Comparison of ENCODE assay signal across 15 mouse cellular contexts in the genomic region with DNA sequence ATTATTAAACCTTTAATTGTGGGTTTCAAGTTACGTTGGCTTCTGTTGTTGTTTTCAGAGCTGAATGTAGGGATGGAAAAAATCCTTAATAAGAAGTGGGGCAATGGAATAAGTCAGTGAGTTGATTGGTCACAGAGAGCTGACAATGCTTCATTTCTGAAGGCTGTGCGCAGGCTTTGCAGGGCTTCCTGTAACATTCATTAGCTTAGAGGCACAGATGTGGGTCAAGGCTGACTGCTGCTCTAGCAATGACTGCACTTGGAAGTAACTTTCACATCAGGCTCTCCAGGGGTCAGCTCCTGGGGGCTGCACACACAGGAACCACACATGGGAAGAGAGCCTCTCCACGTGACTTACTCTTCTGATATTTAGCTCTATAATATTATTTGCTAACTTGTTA. TPM values are rescaled to one million over a fixed set of nuclear protein-coding genes. Genes with fewer than 3 reads are reported as not detected.
A peak's percentile ranks its signal among the peaks of the same experiment; 100 is the strongest.
DNase-seq lines count a peak whose midpoint lies in the region; ATAC-seq lines count a peak whose summit lies in the region.
"Had no signal": no experiment of that assay in that cellular context is flagged by ENCODE, and none has a peak within 500 bp of the region (broad histone marks: within the 10 kb centered on the region; RNA-seq: fewer than 3 reads in every experiment).

No protein-coding gene starts in this region.

- no peaks in the 10 kb centered on the region for H3K4me1 ChIP-seq in lung, embryonic 16.5 days (replicated peaks; ENCODE audit: control insufficient read depth, insufficient read depth, low read length)
- H3K4me1 ChIP-seq in hindbrain, embryonic 14.5 days (replicated peaks; ENCODE audit: control insufficient read depth, insufficient read depth, low read length) = no peaks in the 10 kb centered on the region; the same call in 1 of the 2 replicates

- DNase-seq in adrenal gland, adult (ENCODE audit: inconsistent age in 2 of 2, low spot score in 1 of 2) = peak; percentile 78 to 89
- DNase-seq in adrenal gland, postnatal 4 days (ENCODE audit: low spot score in 2 of 2) = no peak
- no peak for DNase-seq in lung, postnatal 36 days
- peak; percentile 72 to 74 for DNase-seq in adrenal gland, postnatal 36 days
- DNase-seq in retina, postnatal 1 day = peak; percentile 53
- DNase-seq in hindbrain, embryonic 14.5 days (ENCODE audit: low spot score) = no peak
- DNase-seq in layer of hippocampus, adult 9-11 months = no peak
- DNase-seq: cerebellum, postnatal 10 days; kidney, adult 2 months; kidney, postnatal 36 days; thymus, postnatal 36 days had no signal

- no peaks in the 10 kb centered on the region for H3K27me3 ChIP-seq in lung, embryonic 16.5 days (ENCODE audit: control insufficient read depth, insufficient read depth, low read depth, low read length)
- no peaks in the 10 kb centered on the region for H3K27me3 ChIP-seq in hindbrain, embryonic 14.5 days (ENCODE audit: control insufficient read depth, insufficient read depth, low read length)
- H3K27me3 ChIP-seq: embryonic facial prominence, embryonic 15.5 days had no signal

- H3K9ac ChIP-seq in lung, embryonic 16.5 days (ENCODE audit: low read length) = no peak overlapping the region
- no peak overlapping the region for H3K9ac ChIP-seq in hindbrain, embryonic 14.5 days
- H3K9ac ChIP-seq: embryonic facial prominence, embryonic 15.5 days had no signal

- peak overlapping the region; percentile 18; the same call in 1 of the 2 replicates for H3K4me3 ChIP-seq in lung, embryonic 16.5 days (ENCODE audit: low read length)
- no peak overlapping the region for H3K4me3 ChIP-seq in hindbrain, embryonic 14.5 days (replicated peaks; ENCODE audit: low read length)
- H3K4me3 ChIP-seq: embryonic facial prominence, embryonic 15.5 days; hindbrain, embryonic 10.5 days had no signal

- H3K4me2 ChIP-seq in lung, embryonic 16.5 days (ENCODE audit: low read depth, low read length) = peak overlapping the region; percentile 32; the same call in 1 of the 2 replicates
- H3K4me2 ChIP-seq in hindbrain, embryonic 14.5 days (replicated peaks) = no peak overlapping the region
- H3K4me2 ChIP-seq: embryonic facial prominence, embryonic 15.5 days; liver, embryonic 11.5 days had no signal

- no peak for ATAC-seq in lung, embryonic 16.5 days (ENCODE audit: low read depth)
- no peak for ATAC-seq in hindbrain, embryonic 14.5 days (ENCODE audit: low FRiP score)

- WGBS in lung, embryonic 16.5 days = 56% methylated on average over 3 of the region's 3 CpGs
- WGBS in hindbrain, embryonic 14.5 days = 78% methylated on average over 3 of the region's 3 CpGs

- H3K36me3 ChIP-seq in lung, embryonic 16.5 days (ENCODE audit: control insufficient read depth, insufficient read depth, low read length) = no peaks in the 10 kb centered on the region
- H3K36me3 ChIP-seq in hindbrain, embryonic 14.5 days (replicated peaks; ENCODE audit: control insufficient read depth, insufficient read depth) = no peaks in the 10 kb centered on the region
- H3K36me3 ChIP-seq: embryonic facial prominence, embryonic 15.5 days; hindbrain, embryonic 10.5 days had no signal

- H3K27ac ChIP-seq in lung, embryonic 16.5 days (ENCODE audit: low read length) = no peak overlapping the region
- H3K27ac ChIP-seq in hindbrain, embryonic 14.5 days = no peak overlapping the region
- H3K27ac ChIP-seq: embryonic facial prominence, embryonic 15.5 days; hindbrain, embryonic 10.5 days had no signal

- no peaks in the 10 kb centered on the region for H3K9me3 ChIP-seq in lung, embryonic 16.5 days (ENCODE audit: control insufficient read depth, low read length)
- no peaks in the 10 kb centered on the region for H3K9me3 ChIP-seq in hindbrain, embryonic 14.5 days (ENCODE audit: control insufficient read depth, low read length)
- H3K9me3 ChIP-seq: embryonic facial prominence, embryonic 15.5 days; hindbrain, embryonic 10.5 days had no signal

RNA-seq across cellular contexts. Expression of a gene that starts 5.1 kb away (rescaled TPM):
- 10 to 100 TPM; 30.7 to 31.2 TPM for total RNA-seq in adrenal gland, postnatal 4 days (2021)
- 23.7 and 24.7 TPM in 2 replicates for polyA plus RNA-seq in lung, embryonic 16.5 days (2015; fragmentation: Nextera tagmentation; extraction: Ambion mirVana)
- 10 to 100 TPM; 36.0 to 58.0 TPM for total RNA-seq in adrenal gland, postnatal 36 days (2021)
- polyA plus RNA-seq in hindbrain, embryonic 14.5 days (2014; fragmentation: Nextera tagmentation; extraction: Ambion mirVana) = 2.6 and 3.0 TPM in 2 replicates

Comparison
In these comparisons a context has a peak if more than half of its experiments do, and no peak if none do; other contexts are left out.
1. DNase-seq: peak in adrenal gland, adult (2 of 2), adrenal gland, postnatal 36 days (2 of 2) and retina, postnatal 1 day (single experiment); none in adrenal gland, postnatal 4 days (0 of 2), lung, postnatal 36 days (single experiment), hindbrain, embryonic 14.5 days (single experiment) and layer of hippocampus, adult 9-11 months (single experiment).